Mouse (Mus musculus): ENCODE measurements around the gene Ndrg3.
"Not testable (repeated sequence)": the region's sequence is repeated elsewhere in the genome, so short reads cannot be mapped to it uniquely, and the experiment has no call there.

Gene Ndrg3

DNA sequence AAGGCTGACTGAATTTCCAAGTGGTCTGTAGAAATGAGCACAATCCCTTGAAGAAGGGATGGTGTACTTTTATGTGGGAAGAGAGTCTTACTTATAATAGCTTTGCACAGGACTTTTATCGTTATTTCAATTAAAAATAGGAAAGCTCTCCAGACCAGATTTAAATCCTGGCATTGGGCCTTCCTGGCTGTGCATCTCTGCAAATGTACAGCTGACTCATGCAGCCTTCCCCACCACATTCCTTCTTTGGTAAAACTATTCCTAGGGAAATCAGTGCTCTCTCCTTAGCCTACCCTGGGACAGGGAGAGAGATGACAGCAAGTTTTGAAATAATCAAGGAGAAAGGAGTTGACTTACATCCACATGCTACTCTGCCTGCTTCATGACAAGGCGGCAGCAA is 54.1 kb downstream of the Ndrg3 start:
- no peak for DNase-seq (ENCODE audit: inconsistent ontology term)

DNA sequence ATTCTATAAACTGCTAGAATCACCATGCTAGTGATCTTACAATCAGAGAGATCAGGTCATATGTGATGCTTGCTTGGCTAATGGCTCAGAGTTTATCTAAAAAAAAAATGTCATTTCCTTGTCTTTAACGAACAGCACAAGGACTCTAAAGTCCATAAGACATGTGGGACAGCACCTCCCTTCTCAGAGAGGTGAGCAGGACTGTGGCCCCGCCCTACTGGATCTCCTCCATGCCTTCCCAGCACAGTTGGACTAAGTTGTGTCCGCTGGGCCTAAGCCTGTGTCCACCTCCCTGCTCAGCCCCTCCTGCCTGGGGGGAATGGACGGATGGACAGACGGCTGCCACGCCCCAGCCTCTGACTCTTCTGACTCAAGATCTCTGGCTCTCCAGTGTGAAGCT is 56.9 kb downstream of the Ndrg3 start:
- no peak for DNase-seq (ENCODE audit: inconsistent ontology term)

DNA sequence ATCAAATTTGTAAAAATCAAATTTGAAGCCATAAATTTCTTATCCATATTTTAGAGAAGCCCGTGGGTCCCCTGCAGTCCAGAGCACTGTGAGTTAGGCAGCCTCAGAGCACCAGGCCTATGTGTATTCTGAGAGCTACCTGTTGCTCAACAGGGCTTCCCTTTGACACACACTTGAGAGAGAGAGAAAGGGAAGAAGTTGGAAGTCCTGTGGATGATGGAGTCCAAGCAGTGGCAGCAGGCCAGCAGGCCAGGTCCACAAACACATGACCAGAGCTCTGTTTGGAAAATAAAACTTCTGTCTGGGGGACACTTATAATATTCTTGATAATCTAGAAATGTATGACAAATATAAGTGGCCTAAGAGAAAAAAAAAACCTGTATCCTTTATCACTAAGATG is 58.4 kb downstream of the Ndrg3 start:
- no peak for DNase-seq (ENCODE audit: inconsistent ontology term)

DNA sequence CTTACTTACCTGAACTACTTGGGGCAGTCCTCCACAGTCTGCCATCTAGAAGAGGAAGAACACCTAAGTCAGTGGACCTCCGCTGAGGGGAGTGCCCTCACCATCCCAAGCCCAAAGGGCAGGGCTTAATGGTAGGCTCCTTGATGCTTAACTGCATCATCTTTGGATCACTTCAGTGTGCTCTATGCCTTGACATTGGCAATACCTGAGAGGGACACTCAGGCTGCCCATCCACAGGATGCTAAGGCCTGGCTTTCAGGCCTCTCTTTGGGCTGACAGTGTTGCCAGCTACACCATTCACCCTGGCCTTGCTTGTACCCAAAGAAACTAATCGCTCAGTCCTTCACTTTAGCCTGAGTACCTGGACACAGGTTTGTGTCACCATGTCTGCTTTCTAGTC is 60.4 kb downstream of the Ndrg3 start:
- DNase-seq (ENCODE audit: inconsistent ontology term) = no peak

DNA sequence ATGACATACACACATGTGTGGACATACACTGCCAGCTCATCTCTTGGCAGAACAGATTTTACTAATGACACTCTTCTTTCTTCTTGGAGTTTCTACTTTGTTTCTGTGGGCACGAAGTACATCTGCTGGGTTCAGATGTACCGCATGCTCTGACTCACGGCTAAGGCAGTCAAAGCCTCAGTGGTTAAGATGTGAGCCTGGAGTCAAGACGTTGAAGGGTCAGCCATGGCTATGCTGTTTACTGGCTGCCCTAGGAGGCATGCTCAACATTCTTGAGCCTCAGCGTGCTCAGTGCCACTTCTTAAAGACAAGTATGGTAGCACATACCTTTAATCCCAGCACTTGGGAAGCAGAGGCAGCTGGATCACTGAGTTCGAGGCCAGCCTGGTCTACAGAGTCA is 61.3 kb downstream of the Ndrg3 start:
- DNase-seq (ENCODE audit: inconsistent ontology term) = no peak

DNA sequence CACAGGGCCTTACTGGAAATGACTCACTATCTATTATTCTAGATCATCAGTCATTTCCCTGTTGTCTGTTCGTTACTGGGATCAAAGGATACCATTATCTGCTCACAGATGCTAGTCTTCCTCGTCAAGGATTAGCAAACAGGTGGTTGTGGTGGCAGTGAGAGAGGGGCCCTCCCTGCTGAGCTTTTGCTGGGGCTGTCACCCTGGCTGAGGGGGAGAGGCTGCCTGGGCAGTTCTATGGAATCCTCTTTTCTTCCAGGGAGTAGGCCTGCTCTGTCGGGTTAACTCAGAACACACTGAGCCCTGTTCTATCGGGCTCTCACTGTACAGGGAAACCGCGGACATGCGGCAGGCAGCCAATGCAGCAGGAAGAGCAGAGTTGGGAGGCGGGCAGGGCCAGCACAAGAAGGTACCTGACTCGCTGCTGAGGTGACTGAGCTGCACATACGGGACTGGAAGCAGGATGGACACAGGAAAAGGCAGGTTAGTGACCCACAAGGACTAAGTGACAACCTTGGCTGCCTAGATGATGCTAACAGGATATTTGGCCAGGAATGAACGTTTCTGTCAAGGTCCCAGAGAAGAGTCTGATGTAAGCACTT is 62.2 kb downstream of the Ndrg3 start:
- peak; percentile 71 for DNase-seq (ENCODE audit: inconsistent ontology term)

DNA sequence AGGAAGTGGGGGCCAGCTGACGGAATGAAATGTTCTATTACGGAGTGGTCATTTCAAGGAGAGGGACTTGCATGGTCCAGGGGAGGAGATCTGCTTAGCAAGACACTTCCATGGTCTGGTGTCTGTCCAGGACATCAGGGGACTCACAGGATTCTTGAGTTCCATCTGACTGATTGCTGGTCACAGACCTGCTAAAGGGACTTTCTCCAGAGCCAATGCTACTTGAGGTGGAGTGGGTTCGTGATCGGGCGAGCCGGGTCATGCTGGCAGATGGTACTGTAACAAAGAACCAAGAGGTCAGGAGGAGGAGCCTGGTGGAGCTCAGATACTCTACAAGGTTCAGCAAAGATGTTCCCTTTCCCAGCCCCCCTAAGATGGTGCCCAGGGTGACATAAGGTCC is 63.2 kb downstream of the Ndrg3 start:
- no peak for DNase-seq (ENCODE audit: inconsistent ontology term)

DNA sequence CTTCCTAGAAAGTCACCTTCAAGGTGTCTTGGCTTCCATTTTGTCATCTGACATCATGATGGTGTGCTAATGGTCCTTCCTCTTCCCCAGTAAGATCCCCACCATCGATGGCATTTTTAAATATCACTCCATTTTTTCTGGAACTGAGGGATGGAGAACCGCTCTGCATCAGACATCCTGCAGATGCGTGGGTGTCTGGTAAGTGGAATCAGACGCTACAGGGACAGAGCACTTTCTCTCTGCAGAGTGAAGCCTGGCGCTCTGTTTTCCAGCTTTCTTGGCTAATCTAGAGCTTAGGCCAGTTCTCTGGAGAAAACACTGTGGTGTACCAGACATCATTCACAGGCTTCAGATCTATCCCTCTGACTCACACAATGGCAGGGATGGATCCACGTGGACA is 64.2 kb downstream of the Ndrg3 start:
- DNase-seq (ENCODE audit: inconsistent ontology term) = no peak

DNA sequence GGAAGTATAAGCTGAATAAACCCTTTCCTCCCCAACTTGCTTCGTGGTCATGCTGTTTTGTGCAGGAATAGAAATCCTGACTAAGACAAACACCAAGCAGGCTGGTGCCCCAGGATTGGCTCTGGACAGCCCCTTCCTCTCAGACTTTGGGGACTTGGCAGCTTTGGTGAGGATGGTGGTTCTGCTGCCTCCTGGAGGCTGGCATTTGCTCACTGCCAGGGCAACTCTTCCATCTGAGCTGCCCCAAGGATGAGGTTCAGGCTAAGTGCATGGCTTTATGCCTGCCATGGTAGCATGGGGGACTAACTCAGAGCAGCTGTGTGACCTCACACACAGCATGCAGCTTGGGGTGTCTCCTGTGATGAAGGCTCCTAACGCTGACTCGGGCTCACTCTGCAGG is 66.2 kb downstream of the Ndrg3 start:
- DNase-seq (ENCODE audit: inconsistent ontology term) = not testable (repeated sequence)

DNA sequence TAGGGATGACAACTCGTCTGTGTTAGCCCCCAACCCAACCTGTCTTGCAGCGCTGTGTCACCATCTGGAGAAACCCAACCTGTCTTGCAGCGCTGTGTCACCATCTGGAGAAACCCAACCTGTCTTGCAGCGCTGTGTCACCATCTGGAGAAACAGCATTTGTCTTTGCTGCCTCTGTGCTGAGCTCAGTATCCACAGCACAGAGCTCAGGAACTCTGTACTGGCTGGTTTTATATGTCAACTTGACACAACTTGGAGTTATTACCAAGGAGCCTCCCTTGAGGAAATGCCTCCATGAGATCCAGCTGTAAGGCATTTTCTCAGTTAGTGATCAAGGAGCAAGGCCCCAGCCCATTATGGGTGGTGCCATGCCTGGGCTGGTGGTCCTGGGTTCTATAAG is 66.8 kb downstream of the Ndrg3 start:
- not testable (repeated sequence) for DNase-seq (ENCODE audit: inconsistent ontology term)

DNA sequence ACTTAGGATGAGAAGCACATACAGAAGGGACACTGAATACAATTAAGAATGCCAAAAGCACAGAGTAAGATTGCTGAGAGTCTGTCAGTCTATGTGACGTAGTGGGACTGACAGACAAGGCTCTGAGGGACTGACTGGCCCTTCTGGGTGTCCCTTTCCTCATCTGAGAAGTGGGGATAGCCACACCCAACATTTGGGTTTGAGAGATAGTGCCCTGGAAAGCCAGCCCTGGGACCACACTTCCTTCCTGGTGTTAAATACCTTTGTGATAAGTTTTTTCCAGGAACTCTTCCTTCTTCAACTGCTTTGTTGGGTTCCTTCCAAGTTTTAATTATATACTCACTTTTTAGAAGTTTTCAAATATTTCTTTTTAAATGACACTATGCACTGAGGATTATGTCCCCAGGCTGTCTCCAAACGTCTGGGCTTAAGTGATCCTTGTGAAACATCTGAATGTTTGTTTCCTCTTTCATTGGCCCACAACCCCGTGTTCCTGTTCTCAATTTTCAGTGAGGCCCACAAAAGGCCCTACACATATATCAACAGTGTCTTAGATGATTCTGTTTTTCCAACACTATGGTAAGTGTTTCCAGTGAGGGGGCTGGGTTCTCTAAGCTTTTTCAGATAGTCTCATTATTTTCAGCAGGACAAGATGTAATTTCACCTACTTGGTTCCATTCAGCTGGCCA is 67.5 kb downstream of the Ndrg3 start:
- DNase-seq (ENCODE audit: inconsistent ontology term) = no peak

DNA sequence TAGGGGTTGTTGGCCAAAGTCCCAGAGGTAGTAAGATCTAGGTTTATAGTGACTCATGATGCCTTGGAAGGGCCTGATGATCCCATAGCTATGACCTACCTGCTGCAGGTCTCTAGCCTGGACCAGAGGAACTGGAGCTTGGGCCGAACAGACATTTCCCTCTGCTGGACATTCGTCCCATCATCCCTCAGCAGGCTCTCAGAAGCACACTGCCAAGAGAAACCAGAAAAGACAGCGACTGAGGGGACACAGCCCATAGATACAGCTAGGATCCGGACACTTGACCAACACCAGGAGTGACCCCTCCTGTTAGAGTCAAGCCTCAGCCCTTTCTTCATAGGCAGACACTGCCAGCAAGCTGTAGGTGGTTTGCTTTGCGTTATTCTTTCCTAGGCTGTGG is 68.8 kb downstream of the Ndrg3 start:
- DNase-seq (ENCODE audit: inconsistent ontology term) = no peak

DNA sequence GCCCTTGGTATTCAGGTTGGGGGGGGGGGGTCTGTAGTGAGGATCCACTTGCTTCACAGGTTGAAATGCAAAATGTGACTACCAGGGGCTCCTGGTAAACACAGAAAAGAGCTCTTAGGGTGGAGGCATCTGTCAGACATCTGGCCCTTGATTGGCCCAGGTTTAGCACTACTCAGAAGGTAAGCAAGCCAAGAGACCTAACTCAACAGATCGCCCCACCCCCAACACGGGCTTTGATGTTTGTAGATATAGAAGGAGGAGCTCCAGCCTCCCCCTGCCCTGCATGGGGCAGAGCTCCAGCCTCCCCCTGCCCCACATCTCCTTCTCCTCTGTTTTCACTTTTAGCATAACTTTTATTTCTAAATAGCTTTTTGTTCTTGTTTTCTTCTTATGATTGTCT is 72.1 kb downstream of the Ndrg3 start:
- DNase-seq (ENCODE audit: inconsistent ontology term) = no peak

DNA sequence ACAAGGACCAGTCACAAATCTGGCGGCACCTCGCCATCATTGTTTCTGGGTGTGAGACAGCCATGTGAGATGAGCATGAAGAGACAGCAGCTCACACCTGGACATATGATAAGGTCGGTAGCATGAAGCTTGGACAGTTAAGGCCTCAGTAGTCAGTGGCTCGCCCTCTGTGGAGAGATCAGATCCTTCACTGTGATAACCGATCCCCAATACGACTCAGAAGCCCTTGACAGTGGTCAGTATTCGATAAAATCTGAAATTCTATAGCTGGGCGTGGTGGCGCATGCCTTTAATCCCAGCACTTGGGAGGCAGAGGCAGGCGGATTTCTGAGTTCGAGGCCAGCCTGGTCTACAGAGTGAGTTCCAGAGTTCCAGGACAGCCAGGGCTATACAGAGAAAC is 72.7 kb downstream of the Ndrg3 start:
- DNase-seq (ENCODE audit: inconsistent ontology term) = not testable (repeated sequence)

DNA sequence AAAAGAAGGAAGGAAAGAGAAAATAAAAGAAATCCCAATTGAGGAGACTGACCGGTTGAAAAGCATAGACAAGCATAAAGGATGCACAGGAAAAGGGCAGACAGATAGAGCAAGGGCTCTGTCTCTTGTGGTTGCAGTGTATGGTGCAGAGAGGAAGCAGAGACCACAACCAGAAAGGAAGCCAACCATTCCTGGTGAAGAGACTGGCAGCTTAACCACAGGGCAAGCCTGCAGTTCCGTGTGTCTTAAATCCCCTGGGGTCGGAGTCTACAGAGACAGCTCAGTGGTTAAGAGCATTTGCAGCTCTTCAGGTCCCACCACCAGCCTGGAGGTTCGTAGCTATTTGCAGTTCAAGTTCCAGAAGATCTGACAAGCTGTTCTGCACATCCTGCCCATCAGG is 73.3 kb downstream of the Ndrg3 start:
- no peak for DNase-seq (ENCODE audit: inconsistent ontology term)

DNA sequence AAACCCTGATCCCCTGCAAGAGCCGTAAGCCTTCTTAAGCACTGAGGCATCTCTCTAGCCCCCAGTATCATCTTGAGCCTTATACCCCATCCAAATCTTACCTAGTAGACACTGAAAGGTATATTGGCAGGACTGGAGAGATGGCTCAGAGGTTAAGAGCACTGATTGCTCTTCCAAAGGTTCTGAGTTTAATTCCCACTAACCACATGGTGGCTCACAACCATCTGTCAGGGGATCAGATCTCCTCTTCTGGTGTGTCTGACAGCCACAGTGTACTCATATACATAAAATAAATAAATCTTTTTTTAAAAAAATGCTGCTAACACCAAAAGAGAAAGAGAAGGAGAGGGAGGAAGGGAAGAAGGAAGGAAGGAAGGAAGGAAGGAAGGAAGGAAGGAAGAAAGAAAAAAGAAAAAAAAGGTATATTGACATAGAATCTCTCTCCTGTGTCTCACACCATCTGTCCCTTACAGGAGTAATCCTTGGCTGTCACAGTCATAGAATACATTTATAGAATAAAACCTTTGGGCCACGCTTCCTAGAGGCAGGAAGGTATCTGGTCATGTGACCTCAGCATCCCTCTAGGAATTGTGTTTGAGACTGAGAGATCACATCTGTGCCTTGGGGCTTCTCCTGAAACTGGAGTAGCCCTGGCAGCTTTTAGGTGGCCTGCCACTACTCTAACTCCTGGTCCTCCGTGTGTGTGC is 75.3 kb downstream of the Ndrg3 start:
- DNase-seq (ENCODE audit: inconsistent ontology term) = no peak

DNA sequence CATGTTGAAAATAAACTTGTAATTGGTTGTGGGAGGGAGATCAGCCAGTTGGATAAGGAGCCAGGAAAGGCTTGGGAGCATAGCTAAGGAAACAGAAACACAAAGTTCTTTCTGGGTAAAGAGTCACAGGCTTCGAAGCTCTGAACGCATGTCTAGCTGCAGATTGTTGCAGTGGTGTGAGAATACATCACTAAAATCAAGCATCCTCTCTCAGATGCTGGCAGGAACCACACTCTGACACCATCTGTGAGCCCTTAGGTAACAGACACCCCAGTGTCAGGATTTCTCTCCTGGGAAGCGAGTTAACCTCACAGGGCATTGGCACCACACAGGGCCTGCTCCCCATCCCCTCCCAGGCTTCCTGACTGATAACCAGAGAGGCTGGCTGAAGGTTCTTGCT is 76.3 kb downstream of the Ndrg3 start:
- DNase-seq (ENCODE audit: inconsistent ontology term) = no peak

DNA sequence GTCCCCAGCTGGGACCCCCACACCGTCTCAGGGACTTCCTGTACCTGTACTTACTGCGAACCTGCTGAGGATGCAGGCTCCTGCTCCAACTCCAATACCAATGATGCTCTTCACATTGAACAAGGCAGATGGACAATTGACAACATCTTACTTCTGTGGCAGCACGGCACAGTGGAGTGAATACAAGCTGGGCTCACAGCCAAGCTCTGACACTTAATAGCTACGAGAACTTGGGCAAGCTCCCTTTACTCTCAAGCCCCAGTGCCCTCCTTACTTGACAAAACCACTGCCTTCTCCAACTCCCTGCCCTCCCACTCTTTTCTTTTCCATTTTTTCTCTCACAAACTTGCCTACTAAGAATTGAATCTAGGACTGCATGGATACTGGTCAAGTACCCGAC is 78.7 kb downstream of the Ndrg3 start:
- DNase-seq (ENCODE audit: inconsistent ontology term) = peak; percentile 28

DNA sequence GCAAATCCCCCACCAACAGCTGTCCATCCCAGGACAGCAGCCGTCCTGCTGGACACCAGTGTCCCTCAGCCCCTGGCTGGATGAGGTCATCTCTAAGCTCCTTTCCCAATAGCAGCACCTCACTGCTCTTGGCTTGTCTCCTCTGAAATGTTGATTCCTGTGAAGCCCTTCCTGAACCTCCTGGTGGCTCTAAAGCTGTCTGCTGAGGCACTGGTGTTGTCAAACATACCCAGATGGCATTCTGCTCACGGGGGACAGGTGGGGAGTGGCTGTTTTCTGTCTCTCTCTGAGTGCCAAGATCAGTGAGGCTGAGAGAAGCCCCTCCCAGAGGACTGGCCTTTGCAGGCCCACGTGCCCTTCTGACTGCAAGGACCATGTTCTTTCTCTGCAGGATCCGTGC is 85.9 kb downstream of the Ndrg3 start:
- DNase-seq (ENCODE audit: inconsistent ontology term) = not testable (repeated sequence)

DNA sequence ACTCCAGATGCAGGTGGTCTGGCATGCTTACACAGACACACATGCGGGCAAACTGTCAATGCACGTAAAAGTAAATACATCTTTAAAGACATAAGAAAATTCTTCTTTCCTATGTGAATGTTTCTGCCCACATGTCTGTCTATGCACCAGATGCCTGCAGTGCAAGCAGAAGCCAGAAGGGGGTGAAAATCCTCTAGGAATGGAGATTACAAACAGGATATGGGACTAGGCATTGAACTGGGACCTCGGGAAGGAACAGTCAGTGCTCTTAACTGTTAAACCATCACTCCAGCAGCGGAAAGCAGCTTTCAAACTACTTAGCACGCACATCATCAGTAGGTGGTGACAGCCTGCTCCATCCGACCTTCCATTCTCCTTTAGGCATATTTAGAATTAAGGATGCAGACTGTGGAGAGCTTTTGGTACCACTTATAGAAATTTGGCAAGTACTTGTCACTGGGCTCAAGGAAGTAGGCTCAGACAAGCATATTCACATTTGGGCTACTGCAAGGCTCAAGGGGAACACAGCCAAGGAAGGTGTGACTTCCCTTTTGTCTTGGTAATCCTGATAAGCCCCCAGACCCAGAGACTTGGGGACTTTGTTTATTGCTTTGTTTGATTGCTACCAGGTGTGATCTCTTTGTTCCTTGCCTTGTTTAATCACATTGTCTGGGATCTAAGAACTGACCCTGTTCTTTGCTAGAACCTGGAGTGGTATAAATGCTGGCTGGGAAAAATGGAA is 86.7 kb downstream of the Ndrg3 start:
- peak; percentile 37 for DNase-seq (ENCODE audit: inconsistent ontology term)

DNA sequence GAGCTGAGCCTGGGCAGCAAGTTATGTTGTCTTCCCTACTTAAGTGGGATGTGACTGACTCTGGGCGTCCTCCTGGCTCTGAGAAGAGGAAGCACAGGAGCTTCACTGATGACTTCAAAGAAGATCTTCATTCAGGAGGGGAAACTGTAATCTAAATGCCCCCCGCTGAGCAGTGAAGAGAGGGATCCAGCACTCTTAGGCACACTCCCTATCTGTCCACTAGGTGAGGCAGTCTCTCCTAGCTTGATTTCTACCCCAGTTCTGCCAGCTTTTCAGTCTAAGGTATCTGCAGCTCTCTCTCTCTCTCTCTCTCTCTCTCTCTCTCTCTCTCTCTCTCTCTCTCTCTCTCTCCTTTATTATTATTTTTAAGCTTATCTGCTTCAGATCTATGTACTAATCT is 88.5 kb downstream of the Ndrg3 start:
- no peak for DNase-seq (ENCODE audit: inconsistent ontology term)

DNA sequence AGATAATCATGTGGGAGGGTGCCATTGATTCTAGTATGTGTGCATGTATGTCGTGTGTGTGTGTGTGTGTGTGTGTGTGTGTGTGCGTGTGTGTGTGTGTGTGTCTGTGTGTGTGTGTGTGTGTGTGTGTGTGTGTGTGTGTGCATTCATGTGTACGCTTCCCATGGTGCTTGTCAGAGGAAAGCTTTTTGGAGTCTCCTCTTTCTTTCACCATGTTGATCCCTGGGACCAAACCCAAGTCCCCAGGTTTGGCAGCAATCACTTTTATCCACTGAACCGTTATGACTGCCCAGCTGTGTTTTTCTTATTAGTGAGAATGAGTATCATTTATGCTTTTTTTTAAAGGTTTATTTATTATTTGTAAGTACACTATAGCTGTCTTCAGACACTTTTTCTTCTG is 89.4 kb downstream of the Ndrg3 start:
- DNase-seq (ENCODE audit: inconsistent ontology term) = not testable (repeated sequence)

DNA sequence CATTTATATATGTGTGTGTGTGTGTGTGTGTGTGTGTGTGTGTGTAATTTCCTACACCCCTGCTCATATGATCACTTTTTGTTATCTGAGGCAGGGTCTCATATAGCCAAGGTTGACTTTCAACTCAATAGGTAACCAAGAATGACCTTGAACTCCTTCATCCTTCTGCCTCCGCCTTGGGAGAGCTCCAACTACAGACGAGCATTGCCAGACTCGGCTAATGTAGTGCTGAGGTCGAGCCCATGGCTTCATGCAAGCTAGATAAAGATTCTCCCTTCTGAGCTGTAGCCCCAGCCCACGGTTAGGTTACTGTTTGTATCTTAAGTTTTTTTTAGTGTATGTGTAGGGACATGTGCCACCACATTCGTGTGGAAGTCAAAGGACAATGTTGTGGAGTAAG is 90.0 kb downstream of the Ndrg3 start:
- no peak for DNase-seq (ENCODE audit: inconsistent ontology term)

All from Muller cell, postnatal 12 days (primary cell).